Mouse (Mus musculus) ES-E14 (cell line): Measurements from ENCODE around the gene Fam120a. TPM values are rescaled to one million over a fixed set of nuclear protein-coding genes. Genes with fewer than 3 reads are reported as not detected.

Source experiments
- DNase-seq: peaks from one replicate; pipeline ENCODE4 v3.0.0-alpha.2; 2013; ENCODE audit warnings: low read depth, low spot score
- H3K27ac ChIP-seq: 2 replicates; pipeline ENCODE4 v1.5.1; 2012; ENCODE audit warnings: low read depth, mild to moderate bottlenecking, low read length, moderate library complexity, mixed read lengths; ENCODE audit not compliant: poor library complexity, insufficient read depth, severe bottlenecking
- H3K36me3 ChIP-seq: 2 replicates; pipeline ENCODE4 v1.6.1; 2012; ENCODE audit warnings: mild to moderate bottlenecking, low read length, moderate library complexity, mixed read lengths; ENCODE audit not compliant: control insufficient read depth, poor library complexity, insufficient read depth, severe bottlenecking
- H3K4me1 ChIP-seq, 2 experiments: fragments of 150-350 bp in 1 of 2; sonication (generic) in 1 of 2; 2 replicates each; pipeline ENCODE4 v1.6.1; 2012; ENCODE audit warnings: low read length in 2 of 2, mild to moderate bottlenecking in 1 of 2, mixed read lengths in 1 of 2; ENCODE audit not compliant: control insufficient read depth in 2 of 2, insufficient read depth in 2 of 2, poor library complexity in 1 of 2
- H3K4me3 ChIP-seq, 2 experiments: fragments of 150-350 bp in 1 of 2; sonication (generic) in 1 of 2; 2 replicates each; pipeline ENCODE4 v1.5.1; 2012; ENCODE audit warnings: low read length in 2 of 2, low read depth in 1 of 2, mild to moderate bottlenecking in 1 of 2, mixed read lengths in 1 of 2; ENCODE audit not compliant: insufficient read depth in 1 of 2, poor library complexity in 1 of 2, severe bottlenecking in 1 of 2
- H3K9ac ChIP-seq: 2 replicates; pipeline ENCODE4 v1.6.1; 2012; ENCODE audit warnings: low read depth, mild to moderate bottlenecking, low read length, mixed read lengths; ENCODE audit not compliant: poor library complexity, insufficient read depth, severe bottlenecking
- H3K9me3 ChIP-seq: fragments of 150-350 bp; sonication (generic); 2 replicates; pipeline ENCODE4 v1.6.1; 2012; ENCODE audit warnings: low read depth, mild to moderate bottlenecking, low read length; ENCODE audit not compliant: control insufficient read depth, insufficient read depth
- CHD2 ChIP-seq: IDR thresholded peaks from 2 replicates; pipeline ENCODE4 v1.6.1; 2014; ENCODE audit warnings: mild to moderate bottlenecking, low read depth, low read length, inconsistent platforms
- HCFC1 ChIP-seq: IDR thresholded peaks from 2 replicates; pipeline ENCODE4 v1.6.1; 2012; ENCODE audit warnings: low read length, inconsistent platforms, borderline replicate concordance; ENCODE audit not compliant: insufficient read depth
- MAFK ChIP-seq: IDR thresholded peaks from 2 replicates; pipeline ENCODE4 v1.6.1; 2014; ENCODE audit warnings: mild to moderate bottlenecking, low read depth, low read length, inconsistent platforms; ENCODE audit not compliant: insufficient read depth
- ZC3H11A ChIP-seq: IDR thresholded peaks from 2 replicates; pipeline ENCODE4 v1.6.1; 2012; ENCODE audit warnings: low read depth, mild to moderate bottlenecking, inconsistent platforms, low read length, borderline replicate concordance
- ZNF384 ChIP-seq: IDR thresholded peaks from 2 replicates; pipeline ENCODE4 v1.6.1; 2012; ENCODE audit warnings: low read depth, low read length, inconsistent platforms
- in situ Hi-C, 2 experiments: fragments of 600-800 bp; cut with MboI; formaldehyde crosslinking; loops; one replicate each; pipeline ENCODE4 v1.15.1; 2025; ENCODE audit warnings: low sequenced_read_pairs in 2 of 2, inconsistent platforms in 1 of 2; ENCODE audit not compliant: unreplicated experiment in 2 of 2
- total RNA-seq: library from RNA; depleted of rRNA; stranded (reverse); fragments of 300-350 nt; gene quantifications from 2 replicates; pipeline ENCODE4 v1.2.3, GENCODE M21; 2012

Fam120a gene
- total RNA-seq, 1 experiment = 111 TPM

- in situ Hi-C loops = no loop called here
- no peaks in the 10 kb centered on the region for H3K9me3 ChIP-seq
- no peak overlapping the region for H3K4me3 ChIP-seq
- H3K27ac ChIP-seq = no peak overlapping the region
- peaks cover 33% of the 10 kb centered on the region for H3K36me3 ChIP-seq
- no peak overlapping the region for H3K9ac ChIP-seq
- H3K4me1 ChIP-seq = no peaks in the 10 kb centered on the region
- TF ChIP-seq MAFK (no peak), ZNF384 (no peak), HCFC1 (no peak), CHD2 (no peak), ZC3H11A (no peak)
- DNase-seq = no peak
Measured at GRCm38 (mm10) chr13:48890260-48890960, 77.4 kb downstream of the Fam120a start.

GRCm38 (mm10) chr13:48878534-48878933, 89.3 kb downstream of the Fam120a start:
- H3K36me3 ChIP-seq = peaks cover 10% of the 10 kb centered on the region; the same call in 1 of the 2 replicates
- TF ChIP-seq HCFC1 = 0 out of 2 replicates have a peak, but pooled peaks have one; percentile 36
- TF ChIP-seq ZC3H11A = no peak
- H3K9me3 ChIP-seq = no peaks in the 10 kb centered on the region
- peak overlapping the region; percentile 58 to 68 for H3K4me3 ChIP-seq
- H3K4me1 ChIP-seq = peaks cover 0 to 2% of the 10 kb centered on the region in 2 experiments; a peak in 1 of 4 replicates
- DNase-seq = peak; percentile 95
- H3K27ac ChIP-seq = no peak overlapping the region
- in situ Hi-C loops = no loop called here
- peak overlapping the region; percentile 86 for H3K9ac ChIP-seq

- TF ChIP-seq CHD2 (no peak), ZC3H11A (no peak), HCFC1 (no peak), MAFK (no peak), ZNF384 (no peak)
- H3K36me3 ChIP-seq = peaks cover 9% of the 10 kb centered on the region; the same call in 1 of the 2 replicates
- H3K9ac ChIP-seq = peak overlapping the region; percentile 86; the same call in 1 of the 2 replicates
- H3K9me3 ChIP-seq = no peaks in the 10 kb centered on the region
- H3K4me3 ChIP-seq = peak overlapping the region; percentile 58 to 68
- no peak overlapping the region for H3K27ac ChIP-seq
- DNase-seq = no peak
- in situ Hi-C loops = no loop called here
- peaks cover 0 to 2% of the 10 kb centered on the region in 2 experiments; a peak in 1 of 4 replicates for H3K4me1 ChIP-seq
Measured at GRCm38 (mm10) chr13:48877805-48878204, 90.0 kb downstream of the Fam120a start.

GRCm38 (mm10) chr13:48872726-48873125, 95.1 kb downstream of the Fam120a start:
- H3K4me3 ChIP-seq = no peak overlapping the region
- H3K9ac ChIP-seq = no peak overlapping the region
- TF ChIP-seq MAFK (0 out of 2 replicates have a peak, but pooled peaks have one; percentile 20), ZNF384 (no peak)
- peaks cover 0 to 12% of the 10 kb centered on the region in 2 experiments; a peak in 1 of 4 replicates for H3K4me1 ChIP-seq
- no peak overlapping the region for H3K27ac ChIP-seq
- in situ Hi-C loops = no loop called here
- no peak for DNase-seq
- no peaks in the 10 kb centered on the region for H3K9me3 ChIP-seq
- H3K36me3 ChIP-seq = no peaks in the 10 kb centered on the region
